Mouse (Mus musculus): ENCODE data around the gene Nmt1.
A peak's percentile ranks its signal among the peaks of the same experiment; 100 is the strongest.

Gene Nmt1

GRCm38 (mm10) chr11:103050153-103050552 is 22.2 kb downstream of the Nmt1 start:
- peak; percentile 68 for DNase-seq

- peak; percentile 61 for DNase-seq
Measured at GRCm38 (mm10) chr11:103051249-103051691, 23.3 kb downstream of the Nmt1 start.

GRCm38 (mm10) chr11:103052078-103052477 is 24.1 kb downstream of the Nmt1 start:
- no peak for DNase-seq

- DNase-seq: no peak
Measured at GRCm38 (mm10) chr11:103053191-103054076, 25.4 kb downstream of the Nmt1 start.

- DNase-seq: peak; percentile 70
Measured at GRCm38 (mm10) chr11:103054798-103055197, 26.8 kb downstream of the Nmt1 start.

- no peak for DNase-seq
Measured at GRCm38 (mm10) chr11:103056636-103057035, 28.6 kb downstream of the Nmt1 start.

GRCm38 (mm10) chr11:103058499-103059085 is 30.6 kb downstream of the Nmt1 start:
- DNase-seq: no peak

GRCm38 (mm10) chr11:103066191-103067050 is 38.4 kb downstream of the Nmt1 start:
- peak; percentile 10 for DNase-seq

- no peak for DNase-seq
Measured at GRCm38 (mm10) chr11:103067051-103067361, 39.0 kb downstream of the Nmt1 start.

GRCm38 (mm10) chr11:103067457-103068001 is 39.5 kb downstream of the Nmt1 start:
- DNase-seq: peak; percentile 45

GRCm38 (mm10) chr11:103068272-103068671 is 40.3 kb downstream of the Nmt1 start:
- peak; percentile 2 for DNase-seq

GRCm38 (mm10) chr11:103068884-103069283 is 40.9 kb downstream of the Nmt1 start:
- DNase-seq: peak; percentile 6

GRCm38 (mm10) chr11:103069731-103070130 is 41.7 kb downstream of the Nmt1 start:
- peak; percentile 3 for DNase-seq

- no peak for DNase-seq
Measured at GRCm38 (mm10) chr11:103070322-103070880, 42.4 kb downstream of the Nmt1 start.

- DNase-seq: peak; percentile 11
Measured at GRCm38 (mm10) chr11:103073671-103074070, 45.7 kb downstream of the Nmt1 start.

GRCm38 (mm10) chr11:103074121-103074650 is 46.2 kb downstream of the Nmt1 start:
- no peak for DNase-seq

GRCm38 (mm10) chr11:103074796-103075323 is 46.9 kb downstream of the Nmt1 start:
- DNase-seq: no peak

- DNase-seq: peak; percentile 80
Measured at GRCm38 (mm10) chr11:103076010-103076409, 48.0 kb downstream of the Nmt1 start.

GRCm38 (mm10) chr11:103076581-103076980 is 48.6 kb downstream of the Nmt1 start:
- DNase-seq: no peak

GRCm38 (mm10) chr11:103078131-103078530 is 50.1 kb downstream of the Nmt1 start:
- no peak for DNase-seq

- DNase-seq: no peak
Measured at GRCm38 (mm10) chr11:103080323-103081091, 52.5 kb downstream of the Nmt1 start.
